Mouse (Mus musculus): Measurements from ENCODE around the gene Cnst. TPM values are rescaled to one million over a fixed set of nuclear protein-coding genes. Genes with fewer than 3 reads are reported as not detected.
A peak's percentile ranks its signal among the peaks of the same experiment; 100 is the strongest.

The Cnst gene
- polyA plus RNA-seq, 1 experiment from 2014 or later: 19.9 TPM

DNA sequence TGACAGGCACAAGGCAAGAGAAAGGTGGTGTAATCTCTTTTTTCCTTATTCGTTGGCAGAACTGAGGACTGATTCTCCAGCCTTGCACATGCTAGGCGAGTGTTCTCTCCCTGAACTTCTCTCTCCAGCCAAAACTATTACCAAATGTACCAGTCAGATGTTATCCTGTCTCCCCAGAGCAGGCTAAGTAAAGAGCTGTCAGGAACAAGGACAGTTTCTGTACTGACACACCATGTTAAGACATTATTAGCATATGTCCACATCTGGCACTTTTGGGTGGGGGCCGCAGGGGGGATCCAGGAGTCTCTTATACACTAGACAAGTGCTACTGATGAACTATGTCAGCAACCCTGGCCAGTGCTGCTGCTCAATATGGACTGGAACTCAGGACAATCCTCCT, 10.8 kb downstream of the Cnst start:
- Histone ChIP-seq H3K9me3 (no peaks in the 10 kb centered on the region), H3K27me3 (no peaks in the 10 kb centered on the region), H3K27ac (no peak overlapping the region), H3K4me2 (no peak overlapping the region), H3K4me1 (replicated peaks) (no peaks in the 10 kb centered on the region), H3K36me3 (no peaks in the 10 kb centered on the region), H3K4me3 (replicated peaks) (no peak overlapping the region), H3K9ac (replicated peaks) (no peak overlapping the region)
- WGBS: 84% methylated on average over 3 of the region's 3 CpGs
- no peak for ATAC-seq (ENCODE audit: insufficient number of reproducible peaks, insufficient read depth, low FRiP score, low TSS enrichment, low read depth)

DNA sequence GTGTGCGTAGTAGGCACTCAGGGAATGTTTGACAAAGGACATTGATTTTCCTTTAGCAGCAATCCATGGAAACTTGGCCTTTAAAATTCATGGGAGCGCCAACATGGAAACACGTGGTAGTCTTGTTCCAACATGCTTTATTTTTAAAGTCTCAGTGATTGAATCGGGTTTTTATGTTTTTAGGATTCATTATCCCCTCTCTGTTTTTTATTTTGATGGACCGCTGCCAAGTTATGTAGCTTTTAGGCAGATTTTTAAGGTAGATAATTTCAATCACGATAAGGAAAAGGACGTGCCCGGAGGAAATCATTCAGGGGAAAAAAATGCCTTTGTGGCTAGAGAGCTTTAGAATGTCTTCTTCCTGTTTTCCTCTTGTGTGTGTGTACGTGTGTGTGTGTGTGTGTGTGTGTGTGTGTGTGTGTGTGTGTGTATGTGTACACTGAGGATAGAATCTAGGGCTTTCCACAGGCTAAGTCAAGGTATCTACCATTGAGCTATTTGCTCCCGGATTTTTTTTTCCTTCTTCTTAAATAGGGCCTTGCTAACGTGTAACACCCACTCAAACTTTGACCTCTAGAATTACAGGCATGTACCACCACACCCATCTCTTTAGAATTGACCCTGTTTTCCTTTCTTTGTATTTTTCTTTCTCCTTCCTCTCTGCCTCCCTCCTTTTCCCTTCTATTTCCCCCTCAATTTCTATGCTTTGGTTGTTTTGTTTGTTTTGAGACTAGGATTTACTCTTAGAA, 13.4 kb downstream of the Cnst start:
- 77% methylated on average over 10 of the region's 11 CpGs for WGBS

DNA sequence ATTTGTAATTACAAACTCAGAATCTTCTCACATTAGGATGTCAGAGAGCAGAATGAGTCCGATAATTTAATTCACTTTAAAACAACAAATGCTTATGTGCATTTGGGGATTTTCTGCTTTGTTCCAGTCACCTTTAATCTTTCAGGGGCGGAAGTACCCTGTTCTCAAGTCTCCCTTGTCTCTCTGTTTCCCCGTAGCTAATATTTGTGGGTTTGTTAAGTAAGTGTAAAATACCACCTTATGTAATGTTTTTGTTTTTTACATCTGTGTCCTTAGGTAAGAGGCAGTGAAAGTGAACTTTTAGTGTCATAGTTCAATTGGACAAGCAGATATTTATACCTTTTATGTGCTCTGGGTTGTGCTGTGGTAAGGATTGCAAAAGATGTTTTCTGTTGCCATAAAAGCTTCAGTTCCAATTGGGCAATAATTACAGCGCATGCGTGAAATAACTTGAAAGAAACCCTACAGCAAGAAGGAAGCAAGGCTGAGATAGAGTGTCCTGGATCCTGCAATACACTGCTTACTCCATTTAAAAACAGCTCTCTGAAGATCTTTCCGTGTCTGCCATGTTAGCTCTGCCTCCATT, 14.8 kb downstream of the Cnst start:
- Histone ChIP-seq H3K9me3 (no peaks in the 10 kb centered on the region), H3K4me3 (replicated peaks) (no peak overlapping the region), H3K4me1 (replicated peaks) (no peaks in the 10 kb centered on the region; the same call in 1 of the 2 replicates), H3K27ac (no peak overlapping the region), H3K27me3 (no peaks in the 10 kb centered on the region), H3K9ac (replicated peaks) (no peak overlapping the region), H3K4me2 (no peak overlapping the region), H3K36me3 (no peaks in the 10 kb centered on the region)
- no peak for ATAC-seq (ENCODE audit: insufficient number of reproducible peaks, insufficient read depth, low FRiP score, low TSS enrichment, low read depth)
- 83% methylated on average over 6 of the region's 6 CpGs for WGBS

More for the DNA sequence above, 13.4 kb downstream of the Cnst start:
- no peaks in the 10 kb centered on the region; the same call in 1 of the 2 replicates for H3K4me1 ChIP-seq (replicated peaks)
- no peak overlapping the region for H3K4me2 ChIP-seq
- H3K27ac ChIP-seq: no peak overlapping the region
- H3K36me3 ChIP-seq: no peaks in the 10 kb centered on the region
- ATAC-seq (ENCODE audit: insufficient number of reproducible peaks, insufficient read depth, low FRiP score, low TSS enrichment, low read depth): no peak
- H3K9me3 ChIP-seq: no peaks in the 10 kb centered on the region
- H3K9ac ChIP-seq (replicated peaks): no peak overlapping the region
- no peak overlapping the region for H3K4me3 ChIP-seq (replicated peaks)
- H3K27me3 ChIP-seq: no peaks in the 10 kb centered on the region

DNA sequence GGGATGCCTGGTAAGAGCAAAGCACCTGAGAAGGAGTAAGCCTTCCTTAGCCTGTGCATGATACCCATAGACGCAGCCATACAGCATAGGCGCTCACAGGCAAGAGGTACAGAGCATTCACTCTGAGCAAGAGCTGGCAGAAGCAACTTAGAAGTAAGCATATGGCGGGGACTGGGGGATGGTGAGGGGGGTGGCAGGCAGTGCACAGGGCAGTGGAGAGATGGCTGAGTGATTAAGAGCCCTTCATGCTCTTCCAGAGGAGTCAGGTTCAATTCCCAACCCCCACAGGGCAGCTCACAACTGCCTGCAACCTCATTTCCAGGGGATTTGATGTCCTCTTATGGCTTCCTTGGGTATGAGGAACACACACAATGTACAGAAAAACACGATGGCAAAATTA, 17.0 kb downstream of the Cnst start:
- H3K4me2 ChIP-seq: no peak overlapping the region
- 78% methylated on average over 4 of the region's 4 CpGs for WGBS
- H3K4me1 ChIP-seq (replicated peaks): peaks cover 1% of the 10 kb centered on the region; the same call in 1 of the 2 replicates
- H3K9ac ChIP-seq (replicated peaks): no peak overlapping the region
- H3K36me3 ChIP-seq: no peaks in the 10 kb centered on the region
- H3K4me3 ChIP-seq (replicated peaks): no peak overlapping the region
- no peaks in the 10 kb centered on the region for H3K27me3 ChIP-seq
- no peak for ATAC-seq (ENCODE audit: insufficient number of reproducible peaks, insufficient read depth, low FRiP score, low TSS enrichment, low read depth)
- no peaks in the 10 kb centered on the region for H3K9me3 ChIP-seq
- H3K27ac ChIP-seq: no peak overlapping the region

- ATAC-seq (ENCODE audit: insufficient number of reproducible peaks, insufficient read depth, low FRiP score, low TSS enrichment, low read depth): no peak
- 88% methylated on average over 5 of the region's 5 CpGs for WGBS
- H3K27ac ChIP-seq: no peak overlapping the region
Measured at GRCm38 (mm10) chr1:179563926-179564325, 17.8 kb downstream of the Cnst start.

DNA sequence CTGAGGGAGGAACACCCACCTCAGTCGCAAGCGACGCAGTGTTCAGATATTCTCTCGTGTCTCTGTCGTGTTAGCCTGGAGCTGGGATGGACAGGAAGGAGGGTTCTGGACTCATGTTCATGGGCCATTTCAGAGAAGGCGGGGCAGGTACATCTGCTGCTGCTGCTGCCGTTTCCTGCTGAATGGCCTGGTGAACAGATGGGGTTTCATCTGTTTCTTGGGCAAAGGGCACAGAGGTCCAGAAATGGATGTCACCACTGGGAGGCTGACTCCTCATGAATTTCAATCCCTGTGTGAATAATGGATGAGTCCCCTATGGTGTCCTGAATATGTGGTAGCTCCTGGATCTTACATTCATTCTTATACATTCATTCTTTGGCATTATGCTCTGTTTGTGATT, 21.4 kb downstream of the Cnst start:
- 64% methylated on average over 7 of the region's 7 CpGs for WGBS
- Histone ChIP-seq H3K4me3 (replicated peaks) (no peak overlapping the region), H3K4me2 (no peak overlapping the region), H3K27ac (no peak overlapping the region), H3K36me3 (no peaks in the 10 kb centered on the region), H3K27me3 (no peaks in the 10 kb centered on the region), H3K9me3 (no peaks in the 10 kb centered on the region), H3K4me1 (replicated peaks) (peaks cover 4% of the 10 kb centered on the region; the same call in 1 of the 2 replicates), H3K9ac (replicated peaks) (no peak overlapping the region)
- no peak for ATAC-seq (ENCODE audit: insufficient number of reproducible peaks, insufficient read depth, low FRiP score, low TSS enrichment, low read depth)

More at GRCm38 (mm10) chr1:179563926-179564325, 17.8 kb downstream of the Cnst start:
- Histone ChIP-seq H3K4me2 (no peak overlapping the region), H3K36me3 (no peaks in the 10 kb centered on the region), H3K4me1 (replicated peaks) (peaks cover 4% of the 10 kb centered on the region; the same call in 1 of the 2 replicates), H3K4me3 (replicated peaks) (no peak overlapping the region), H3K9ac (replicated peaks) (no peak overlapping the region), H3K9me3 (no peaks in the 10 kb centered on the region), H3K27me3 (no peaks in the 10 kb centered on the region)

- H3K36me3 ChIP-seq: no peaks in the 10 kb centered on the region
- peaks cover 4% of the 10 kb centered on the region; the same call in 1 of the 2 replicates for H3K4me1 ChIP-seq (replicated peaks)
- no peak for ATAC-seq (ENCODE audit: insufficient number of reproducible peaks, insufficient read depth, low FRiP score, low TSS enrichment, low read depth)
- H3K4me2 ChIP-seq: no peak overlapping the region
- 69% methylated on average over 4 of the region's 4 CpGs for WGBS
- H3K27ac ChIP-seq: no peak overlapping the region
- H3K4me3 ChIP-seq (replicated peaks): no peak overlapping the region
- no peak overlapping the region for H3K9ac ChIP-seq (replicated peaks)
- H3K27me3 ChIP-seq: no peaks in the 10 kb centered on the region
- H3K9me3 ChIP-seq: no peaks in the 10 kb centered on the region
Measured at GRCm38 (mm10) chr1:179568690-179569398, 22.7 kb downstream of the Cnst start.

DNA sequence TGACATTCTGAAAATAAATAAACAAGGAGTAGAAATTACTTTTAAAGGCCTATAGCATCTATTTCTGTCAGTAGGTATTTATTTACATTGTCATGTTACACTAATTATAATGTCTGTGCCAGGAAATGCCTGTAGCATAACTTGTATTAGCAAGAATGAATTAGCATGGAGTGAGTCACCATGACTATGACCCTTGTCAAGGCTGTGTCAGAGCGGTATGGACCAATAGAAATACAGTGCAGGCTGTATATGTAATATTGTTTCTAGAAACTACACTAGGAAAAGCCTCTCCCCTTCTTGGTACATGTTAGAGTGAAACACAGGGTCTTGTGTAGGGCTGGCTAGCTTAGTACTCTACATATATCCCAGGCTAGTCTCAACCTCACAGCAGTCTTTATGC, 24.3 kb downstream of the Cnst start:
- Histone ChIP-seq H3K27ac (no peak overlapping the region), H3K27me3 (no peaks in the 10 kb centered on the region), H3K4me2 (no peak overlapping the region), H3K9me3 (no peaks in the 10 kb centered on the region), H3K4me1 (replicated peaks) (peaks cover 6% of the 10 kb centered on the region; the same call in 1 of the 2 replicates), H3K36me3 (no peaks in the 10 kb centered on the region), H3K4me3 (replicated peaks) (no peak overlapping the region), H3K9ac (replicated peaks) (no peak overlapping the region)
- WGBS: 95% methylated on average over 1 of the region's 1 CpGs
- ATAC-seq (ENCODE audit: insufficient number of reproducible peaks, insufficient read depth, low FRiP score, low TSS enrichment, low read depth): no peak

DNA sequence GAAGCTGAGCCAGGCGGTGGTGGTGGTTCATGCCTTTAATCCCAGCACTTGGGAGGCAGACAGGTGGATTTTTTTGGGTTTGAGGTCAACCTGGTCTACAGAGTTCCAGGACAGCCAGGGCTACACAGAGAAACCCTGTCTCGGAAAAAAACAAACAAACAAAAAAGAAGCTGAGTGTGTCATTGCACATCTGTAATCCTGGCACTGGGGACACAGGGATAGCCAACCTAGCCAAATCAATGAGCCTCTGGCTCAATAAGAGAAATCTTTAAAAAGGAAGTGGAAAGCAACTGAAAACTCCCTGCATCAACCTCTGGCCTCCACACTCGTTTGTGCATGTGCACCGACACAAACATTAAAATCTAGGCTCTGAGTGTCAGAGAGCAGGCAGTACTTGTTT, 25.5 kb downstream of the Cnst start:
- no peak for ATAC-seq (ENCODE audit: insufficient number of reproducible peaks, insufficient read depth, low FRiP score, low TSS enrichment, low read depth)
- no peak overlapping the region for H3K4me3 ChIP-seq (replicated peaks)
- no peaks in the 10 kb centered on the region for H3K27me3 ChIP-seq
- WGBS: 85% methylated on average over 4 of the region's 4 CpGs
- H3K9me3 ChIP-seq: no peaks in the 10 kb centered on the region
- H3K27ac ChIP-seq: no peak overlapping the region
- no peak overlapping the region for H3K9ac ChIP-seq (replicated peaks)
- no peak overlapping the region for H3K4me2 ChIP-seq
- no peaks in the 10 kb centered on the region for H3K36me3 ChIP-seq
- peaks cover 6% of the 10 kb centered on the region; the same call in 1 of the 2 replicates for H3K4me1 ChIP-seq (replicated peaks)

DNA sequence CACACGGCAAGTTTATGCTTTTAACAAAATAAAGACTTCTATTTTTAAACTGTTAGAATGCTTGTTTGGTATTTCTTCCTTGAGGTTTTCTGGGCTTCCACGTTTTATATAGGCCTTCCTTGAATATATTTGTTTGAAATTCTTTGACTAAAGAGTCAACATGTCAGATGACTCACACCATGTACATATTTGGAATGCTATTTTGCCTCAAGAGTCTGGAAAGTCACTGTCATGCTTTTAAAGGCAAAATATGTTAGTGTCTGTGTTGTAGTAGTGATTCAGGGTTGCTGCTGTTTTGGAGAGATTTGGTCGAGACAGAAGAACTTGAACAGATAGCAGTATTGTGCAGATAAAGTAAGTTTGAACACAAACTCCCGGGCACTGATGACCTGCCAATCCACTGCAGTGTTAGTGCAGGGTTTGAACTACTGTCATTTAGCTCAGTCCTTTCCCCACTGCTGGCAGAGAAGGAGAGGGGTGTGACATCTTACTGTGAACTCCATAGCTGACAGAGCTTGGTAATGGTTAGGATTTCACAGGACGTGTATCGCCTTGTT, 27.6 kb downstream of the Cnst start:
- no peak for ATAC-seq (ENCODE audit: insufficient number of reproducible peaks, insufficient read depth, low FRiP score, low TSS enrichment, low read depth)

DNA sequence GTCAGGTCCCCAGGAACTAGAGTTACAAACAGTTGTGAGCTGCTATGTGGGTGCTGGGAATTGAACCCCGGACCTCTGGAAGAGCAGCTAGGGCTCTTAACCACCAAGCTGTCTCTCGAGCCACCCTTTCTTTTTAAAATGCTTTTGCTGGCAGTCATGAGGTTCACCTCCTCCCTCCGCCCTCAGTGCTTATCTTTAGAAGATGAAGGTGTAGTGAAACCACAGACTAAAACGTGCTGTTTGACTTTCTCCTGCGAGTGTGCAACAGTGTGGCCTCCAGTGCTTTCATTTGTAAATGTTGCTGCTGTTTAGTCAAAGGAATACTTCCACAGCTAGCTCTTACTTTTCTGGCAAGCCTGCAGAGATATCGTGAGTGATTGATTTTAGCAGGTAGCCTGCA, 32.5 kb downstream of the Cnst start:
- H3K36me3 ChIP-seq: peaks cover 16% of the 10 kb centered on the region
- no peaks in the 10 kb centered on the region for H3K9me3 ChIP-seq
- no peak for ATAC-seq (ENCODE audit: insufficient number of reproducible peaks, insufficient read depth, low FRiP score, low TSS enrichment, low read depth)
- no peak overlapping the region for H3K4me3 ChIP-seq (replicated peaks)
- H3K4me2 ChIP-seq: no peak overlapping the region
- H3K4me1 ChIP-seq (replicated peaks): peaks cover 11% of the 10 kb centered on the region
- no peak overlapping the region for H3K27ac ChIP-seq
- no peaks in the 10 kb centered on the region for H3K27me3 ChIP-seq
- 85% methylated on average over 6 of the region's 6 CpGs for WGBS
- no peak overlapping the region for H3K9ac ChIP-seq (replicated peaks)

More for the DNA sequence above, 27.6 kb downstream of the Cnst start:
- Histone ChIP-seq H3K27ac (0 out of 2 replicates have a peak overlapping the region, but pooled peaks have one; percentile 7), H3K4me1 (replicated peaks) (peaks cover 3% of the 10 kb centered on the region; the same call in 1 of the 2 replicates), H3K36me3 (0 out of 2 replicates have a peak, but pooled peaks cover under 1% of the 10 kb centered on the region), H3K9me3 (no peaks in the 10 kb centered on the region), H3K9ac (replicated peaks) (no peak overlapping the region), H3K27me3 (no peaks in the 10 kb centered on the region), H3K4me3 (replicated peaks) (no peak overlapping the region), H3K4me2 (no peak overlapping the region)
- 83% methylated on average over 6 of the region's 6 CpGs for WGBS

Data from limb, embryonic 12.5 days (tissue).